Mouse (Mus musculus) stomach, postnatal 0 days (tissue): ENCODE data around the gene E030018B13Rik. TPM values are rescaled to one million over a fixed set of nuclear protein-coding genes. Genes with fewer than 3 reads are reported as not detected.

Experiments used
- ATAC-seq: fragments of 200-750 bp; cut with Nextera tagmentation; 2 replicates; pipeline ENCODE4 v1.8.0; 2017; ENCODE audit not compliant: low FRiP score, low TSS enrichment
- DNase-seq: peaks from one replicate; pipeline ENCODE4 v3.0.0-alpha.2; 2016; ENCODE audit warnings: low spot score
- H3K27ac ChIP-seq: fragments of 300-500 bp; sonication (generic); replicated peaks from 2 replicates; pipeline ENCODE4 v1.5.1; 2014; ENCODE audit warnings: mild to moderate bottlenecking, control low read depth
- H3K27me3 ChIP-seq: fragments of 300-500 bp; sonication (generic); 2 replicates; pipeline ENCODE4 v1.6.1; 2014; ENCODE audit warnings: low read length; ENCODE audit not compliant: control insufficient read depth, insufficient read depth
- H3K36me3 ChIP-seq: fragments of 300-500 bp; sonication (generic); 2 replicates; pipeline ENCODE4 v1.6.1; 2014; ENCODE audit warnings: low read length, mixed read lengths; ENCODE audit not compliant: control insufficient read depth, insufficient read depth
- H3K4me1 ChIP-seq: fragments of 300-500 bp; sonication (generic); replicated peaks from 2 replicates; pipeline ENCODE4 v1.6.1; 2014; ENCODE audit warnings: antibody characterized with exemption; ENCODE audit not compliant: control insufficient read depth, insufficient read depth
- H3K4me2 ChIP-seq: fragments of 300-500 bp; sonication (generic); replicated peaks from 2 replicates; pipeline ENCODE4 v1.6.1; 2014; ENCODE audit warnings: low read depth, mild to moderate bottlenecking, control low read depth, moderate library complexity
- H3K4me3 ChIP-seq: fragments of 300-500 bp; sonication (generic); 2 replicates; pipeline ENCODE4 v1.5.1; 2014; ENCODE audit warnings: low read depth, low read length, control low read depth
- H3K9ac ChIP-seq: fragments of 300-500 bp; sonication (generic); 2 replicates; pipeline ENCODE4 v1.6.1; 2014; ENCODE audit warnings: mild to moderate bottlenecking, low read length, control low read depth, mixed read lengths
- H3K9me3 ChIP-seq: fragments of 300-500 bp; sonication (generic); 2 replicates; pipeline ENCODE4 v1.6.1; 2016; ENCODE audit warnings: low read length; ENCODE audit not compliant: control insufficient read depth
- CTCF ChIP-seq: IDR thresholded peaks from 2 replicates; pipeline ENCODE4 v1.5.1; 2016; ENCODE audit warnings: antibody characterized with exemption, low read depth, mild to moderate bottlenecking, moderate library complexity
- EP300 ChIP-seq: optimal IDR thresholded peaks from 2 replicates; pipeline ENCODE3; 2016; ENCODE audit warnings: antibody characterized with exemption
- WGBS: fragments of 180-500 bp; shearing (Covaris S2); extraction: QIAGEN DNeasy Blood & Tissue Kit; methylation state at CpG from one replicate; pipeline ENCODE4 v1.1.7; 2014; 5-methylcytosine and 5-hydroxymethylcytosine counted together
- polyA plus RNA-seq: library from polyadenylated mRNA; unstranded; fragments of >200 nt; fragmentation: Nextera tagmentation; extraction: Ambion mirVana; gene quantifications from 2 replicates; pipeline ENCODE4 v1.2.1, GENCODE M21; 2015

The E030018B13Rik gene
- polyA plus RNA-seq, 1 experiment from 2014 or later, result not detected

DNA sequence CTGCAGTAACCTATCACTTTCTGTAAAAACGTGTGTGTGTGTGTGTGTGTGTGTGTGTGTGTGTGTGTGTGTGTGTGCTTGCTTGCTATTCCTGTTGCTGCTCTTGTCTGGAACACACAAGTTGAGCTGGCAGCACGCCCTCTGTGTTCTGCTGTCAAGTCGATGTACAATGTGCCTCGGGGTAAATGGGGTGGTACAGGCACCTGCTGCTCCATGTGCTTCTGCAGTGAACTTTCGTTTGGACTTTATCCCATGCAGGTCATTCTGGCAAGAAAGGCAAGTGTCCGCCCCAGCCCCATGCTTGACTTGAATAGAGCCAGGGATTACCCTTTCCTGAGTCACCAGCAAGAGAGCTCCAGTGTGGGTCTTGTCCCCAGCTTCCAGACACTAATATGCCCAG lies 1.0 kb downstream of the E030018B13Rik start:
- peak; percentile 75 for DNase-seq
- no peaks in the 10 kb centered on the region for H3K9me3 ChIP-seq
- H3K27me3 ChIP-seq, result no peaks in the 10 kb centered on the region
- H3K4me1 ChIP-seq, result peaks cover 12% of the 10 kb centered on the region; the same call in 1 of the 2 replicates
- no peaks in the 10 kb centered on the region for H3K36me3 ChIP-seq
- peak overlapping the region; percentile 56; the same call in 1 of the 2 replicates for H3K27ac ChIP-seq
- WGBS, result 41% methylated on average over 6 of the region's 6 CpGs
- ATAC-seq, result peak; percentile 76
- TF ChIP-seq CTCF (no peak), EP300 (no peak)
- no peak overlapping the region for H3K4me2 ChIP-seq
- H3K4me3 ChIP-seq, result no peak overlapping the region
- H3K9ac ChIP-seq, result no peak overlapping the region

DNA sequence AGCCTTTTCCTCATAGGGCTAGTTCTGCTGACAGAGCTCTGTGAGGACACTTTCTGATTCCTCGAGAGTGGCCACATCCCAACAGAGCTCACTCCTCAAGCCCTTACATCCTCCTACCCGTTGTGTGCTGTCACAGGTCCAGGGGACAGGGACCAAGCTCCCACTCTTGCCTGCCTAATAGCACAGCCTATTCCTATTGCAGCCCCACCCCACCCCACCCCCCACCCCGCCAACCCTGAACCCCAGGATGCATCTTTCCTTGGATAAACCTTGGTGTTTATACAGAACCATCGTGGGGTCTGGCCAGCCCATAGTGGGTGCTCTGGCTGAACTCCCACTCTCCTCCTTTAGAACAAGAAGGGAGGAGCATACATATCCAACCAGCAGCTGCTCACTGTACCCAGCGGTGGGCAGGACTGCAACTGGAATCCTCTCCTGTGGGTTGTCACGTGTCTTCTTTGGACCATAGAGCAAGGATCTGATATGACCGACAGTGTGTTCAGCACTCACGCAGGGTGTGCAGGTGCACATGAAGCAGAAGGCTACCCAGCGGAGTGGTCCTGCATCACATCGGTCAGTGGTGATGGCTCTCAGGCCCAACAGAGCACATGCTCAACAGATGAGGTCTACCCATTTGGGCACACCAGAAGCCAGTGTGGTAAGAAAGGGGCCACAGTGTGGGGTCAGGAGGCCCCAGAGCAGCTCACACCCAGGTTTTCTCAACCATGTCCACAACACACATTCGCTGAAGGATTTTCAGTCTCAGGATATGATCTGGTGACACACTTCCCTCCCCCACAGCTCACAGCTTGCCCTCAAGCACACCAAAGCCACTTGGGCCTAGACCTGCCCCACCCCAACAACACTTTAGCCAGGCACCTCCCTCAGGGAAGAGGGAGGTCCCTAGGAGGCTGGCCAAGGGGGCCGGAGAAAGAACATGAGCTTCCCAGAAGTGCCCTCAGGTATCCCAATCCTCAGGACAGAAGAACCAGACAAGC lies 2.4 kb downstream of the E030018B13Rik start:
- H3K36me3 ChIP-seq, result no peaks in the 10 kb centered on the region
- TF ChIP-seq EP300 (no peak), CTCF (no peak)
- H3K4me2 ChIP-seq, result no peak overlapping the region
- H3K27ac ChIP-seq, result 0 out of 2 replicates have a peak overlapping the region, but pooled peaks have one; percentile 56
- no peak overlapping the region for H3K4me3 ChIP-seq
- H3K4me1 ChIP-seq, result peaks cover 14% of the 10 kb centered on the region
- H3K27me3 ChIP-seq, result no peaks in the 10 kb centered on the region
- ATAC-seq (no peak; the same call in 1 of the 2 replicates), DNase-seq (no peak)
- H3K9me3 ChIP-seq, result no peaks in the 10 kb centered on the region
- WGBS, result 75% methylated on average over 12 of the region's 12 CpGs
- no peak overlapping the region for H3K9ac ChIP-seq

DNA sequence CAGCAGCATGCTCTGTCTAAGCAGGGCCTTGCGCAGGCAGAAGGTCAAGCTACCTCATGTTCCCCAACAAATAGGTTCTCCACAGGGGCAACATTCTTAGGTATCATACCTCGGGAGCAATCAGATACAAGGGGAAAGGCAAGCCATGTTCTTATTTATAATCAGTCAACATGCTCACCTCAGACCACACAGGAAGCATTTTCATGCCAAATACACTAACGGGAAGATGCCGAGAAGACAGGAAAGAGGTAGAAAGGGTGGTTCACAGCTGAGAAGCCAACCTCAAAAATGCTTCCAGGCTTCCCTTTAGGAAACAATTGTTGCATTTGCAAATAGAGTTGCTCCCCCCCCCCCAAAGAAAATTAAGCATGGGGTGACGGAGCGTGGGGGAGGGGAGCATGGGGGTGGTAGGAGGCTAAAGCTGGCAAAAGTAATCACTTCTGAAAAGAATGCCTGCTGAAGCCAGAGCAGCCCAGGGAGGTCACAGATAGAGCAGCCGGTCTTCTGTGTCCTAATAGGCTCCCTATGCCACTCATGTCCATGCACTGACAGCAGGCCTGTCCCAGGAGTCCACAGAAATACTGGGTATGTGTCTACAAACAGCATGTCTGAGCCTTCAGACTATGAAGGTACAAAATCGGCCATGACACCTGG lies 5.4 kb downstream of the E030018B13Rik start:
- DNase-seq (no peak), ATAC-seq (no peak)
- TF ChIP-seq CTCF, result no peak
- TF ChIP-seq EP300, result no peak
- no peaks in the 10 kb centered on the region for H3K27me3 ChIP-seq
- H3K27ac ChIP-seq, result no peak overlapping the region
- peaks cover 36% of the 10 kb centered on the region for H3K4me1 ChIP-seq
- H3K4me3 ChIP-seq, result no peak overlapping the region
- H3K36me3 ChIP-seq, result no peaks in the 10 kb centered on the region
- H3K9ac ChIP-seq, result no peak overlapping the region
- WGBS, result 58% methylated on average over 8 of the region's 8 CpGs
- no peaks in the 10 kb centered on the region for H3K9me3 ChIP-seq
- no peak overlapping the region for H3K4me2 ChIP-seq

DNA sequence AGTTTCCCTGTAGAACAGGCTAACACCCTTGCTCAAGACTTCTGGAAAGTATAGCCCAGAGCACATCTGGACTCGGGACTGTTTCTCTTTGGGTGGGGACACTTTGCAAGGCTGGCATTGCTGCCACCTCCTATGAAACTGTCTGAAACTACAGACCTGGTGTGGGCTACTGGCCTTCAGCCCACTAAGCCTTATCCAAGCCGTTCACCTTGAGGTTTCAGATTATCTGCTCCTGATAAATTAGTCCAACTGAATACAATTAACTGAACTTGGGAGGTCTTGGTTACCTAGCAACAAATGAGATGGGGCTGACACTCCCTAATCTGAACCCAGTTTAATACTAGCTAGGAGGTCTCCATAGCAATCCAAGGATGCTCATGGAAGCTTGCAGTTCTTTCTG lies 5.9 kb downstream of the E030018B13Rik start:
- Histone ChIP-seq H3K36me3 (no peaks in the 10 kb centered on the region), H3K4me3 (no peak overlapping the region), H3K4me2 (no peak overlapping the region), H3K27me3 (no peaks in the 10 kb centered on the region), H3K9me3 (no peaks in the 10 kb centered on the region), H3K4me1 (peaks cover 36% of the 10 kb centered on the region), H3K9ac (no peak overlapping the region), H3K27ac (no peak overlapping the region)
- DNase-seq (no peak), ATAC-seq (no peak)
- TF ChIP-seq EP300 (no peak), CTCF (no peak)
- 55% methylated on average over 2 of the region's 2 CpGs for WGBS

DNA sequence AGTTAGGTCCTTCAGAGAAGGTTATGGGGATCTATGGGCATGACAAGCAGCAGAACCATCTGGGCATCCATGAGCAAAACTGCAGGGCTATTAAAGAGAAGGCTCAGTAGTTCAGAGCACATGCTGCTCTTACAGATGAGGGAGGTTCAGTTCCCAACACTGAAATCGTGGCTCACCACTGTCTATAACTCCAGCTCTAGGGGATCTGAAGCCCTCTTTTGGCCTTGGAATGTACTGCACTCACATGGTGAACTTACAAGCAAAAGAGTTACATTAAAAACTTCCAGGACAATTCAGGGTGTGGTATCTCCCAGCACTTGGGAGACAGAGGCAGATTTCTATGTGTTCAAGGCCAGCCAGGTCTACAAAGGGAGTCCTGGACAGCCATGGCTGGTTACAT lies 6.3 kb downstream of the E030018B13Rik start:
- DNase-seq (no peak), ATAC-seq (no peak)
- Histone ChIP-seq H3K27me3 (no peaks in the 10 kb centered on the region), H3K27ac (no peak overlapping the region), H3K9ac (no peak overlapping the region), H3K4me2 (no peak overlapping the region), H3K36me3 (no peaks in the 10 kb centered on the region), H3K4me1 (peaks cover 34% of the 10 kb centered on the region), H3K9me3 (no peaks in the 10 kb centered on the region), H3K4me3 (no peak overlapping the region)
- 87% methylated on average over 1 of the region's 1 CpGs for WGBS
- TF ChIP-seq CTCF (peak; percentile 17; the same call in 1 of the 2 replicates), EP300 (no peak)

DNA sequence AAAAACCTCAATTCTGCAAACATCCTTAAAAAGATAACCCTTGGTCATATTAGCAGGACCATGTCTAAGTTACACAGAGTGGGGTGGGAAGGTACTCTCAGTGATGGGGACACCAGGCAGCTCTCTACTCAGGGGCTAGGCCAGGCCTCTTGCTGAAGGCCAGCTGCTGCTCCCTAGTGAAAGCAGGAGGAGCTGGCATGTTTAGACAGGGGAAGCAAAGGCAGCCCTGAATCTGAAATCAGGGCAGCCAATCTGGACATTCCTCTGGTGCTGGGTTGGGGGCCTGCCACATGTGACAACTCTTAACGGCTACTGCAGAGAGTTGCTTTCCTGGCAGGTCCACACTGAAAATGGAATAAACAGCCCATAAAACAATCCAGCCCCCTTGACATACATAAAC lies 7.5 kb downstream of the E030018B13Rik start:
- peaks cover 32% of the 10 kb centered on the region for H3K4me1 ChIP-seq
- no peak for ATAC-seq

More for the DNA sequence above, 7.5 kb downstream of the E030018B13Rik start:
- no peaks in the 10 kb centered on the region for H3K9me3 ChIP-seq
- H3K4me3 ChIP-seq, result no peak overlapping the region
- peak overlapping the region; percentile 92 for H3K27ac ChIP-seq
- peak overlapping the region; percentile 35; the same call in 1 of the 2 replicates for H3K4me2 ChIP-seq
- no peak for DNase-seq
- TF ChIP-seq EP300 (no peak), CTCF (peak; percentile 32)
- 19% methylated on average over 1 of the region's 1 CpGs for WGBS
- no peaks in the 10 kb centered on the region for H3K27me3 ChIP-seq
- no peaks in the 10 kb centered on the region for H3K36me3 ChIP-seq
- no peak overlapping the region for H3K9ac ChIP-seq
